Mouse (Mus musculus) heart, embryonic 13.5 days (tissue): ENCODE results near the gene 4930544D05Rik. TPM values are rescaled to one million over a fixed set of nuclear protein-coding genes. Genes with fewer than 3 reads are reported as not detected.
"Not testable (repeated sequence)": the region's sequence is repeated elsewhere in the genome, so short reads cannot be mapped to it uniquely, and the experiment has no call there.

Source experiments
- ATAC-seq: fragments of 200-750 bp; cut with Nextera tagmentation; 2 replicates; pipeline ENCODE4 v1.8.0; 2017; ENCODE audit warnings: moderate TSS enrichment; ENCODE audit not compliant: insufficient number of reproducible peaks, low FRiP score, low TSS enrichment; ENCODE audit errors: extremely low read depth
- H3K27ac ChIP-seq: fragments of 300-500 bp; sonication (generic); replicated peaks from 2 replicates; pipeline ENCODE4 v1.5.1; 2015; ENCODE audit warnings: moderate library complexity, mild to moderate bottlenecking, inconsistent platforms
- H3K27me3 ChIP-seq: fragments of 300-500 bp; sonication (generic); replicated peaks from 2 replicates; pipeline ENCODE4 v1.6.1; 2015; ENCODE audit warnings: mild to moderate bottlenecking, inconsistent platforms
- H3K36me3 ChIP-seq: fragments of 300-500 bp; sonication (generic); 2 replicates; pipeline ENCODE4 v1.6.1; 2015; ENCODE audit warnings: mild to moderate bottlenecking, inconsistent platforms
- H3K4me1 ChIP-seq: fragments of 300-500 bp; sonication (generic); 2 replicates; pipeline ENCODE4 v1.6.1; 2015; ENCODE audit warnings: inconsistent platforms
- H3K4me2 ChIP-seq: fragments of 300-500 bp; sonication (generic); 2 replicates; pipeline ENCODE4 v1.6.1; 2015; ENCODE audit warnings: inconsistent platforms, mild to moderate bottlenecking, moderate library complexity
- H3K4me3 ChIP-seq: fragments of 300-500 bp; sonication (generic); 2 replicates; pipeline ENCODE4 v1.5.1; 2015; ENCODE audit warnings: moderate library complexity, mild to moderate bottlenecking, inconsistent platforms
- H3K9ac ChIP-seq: fragments of 300-500 bp; sonication (generic); 2 replicates; pipeline ENCODE4 v1.6.1; 2015; ENCODE audit warnings: inconsistent platforms, mild to moderate bottlenecking, moderate library complexity
- H3K9me3 ChIP-seq: fragments of 300-500 bp; sonication (generic); 2 replicates; pipeline ENCODE4 v1.6.1; 2016; ENCODE audit warnings: inconsistent platforms
- WGBS: fragments of 180-500 bp; shearing (Covaris S2); methylation state at CpG from one replicate; pipeline ENCODE4 v1.1.7; 2015; ENCODE audit warnings: mixed read lengths; 5-methylcytosine and 5-hydroxymethylcytosine counted together
- polyA plus RNA-seq: library from polyadenylated mRNA; unstranded; fragments of >200 nt; fragmentation: Nextera tagmentation; extraction: Ambion mirVana; gene quantifications from 2 replicates; pipeline ENCODE4 v1.2.1, GENCODE M21; 2015

The 4930544D05Rik gene
- polyA plus RNA-seq = not detected in 2 replicates

DNA sequence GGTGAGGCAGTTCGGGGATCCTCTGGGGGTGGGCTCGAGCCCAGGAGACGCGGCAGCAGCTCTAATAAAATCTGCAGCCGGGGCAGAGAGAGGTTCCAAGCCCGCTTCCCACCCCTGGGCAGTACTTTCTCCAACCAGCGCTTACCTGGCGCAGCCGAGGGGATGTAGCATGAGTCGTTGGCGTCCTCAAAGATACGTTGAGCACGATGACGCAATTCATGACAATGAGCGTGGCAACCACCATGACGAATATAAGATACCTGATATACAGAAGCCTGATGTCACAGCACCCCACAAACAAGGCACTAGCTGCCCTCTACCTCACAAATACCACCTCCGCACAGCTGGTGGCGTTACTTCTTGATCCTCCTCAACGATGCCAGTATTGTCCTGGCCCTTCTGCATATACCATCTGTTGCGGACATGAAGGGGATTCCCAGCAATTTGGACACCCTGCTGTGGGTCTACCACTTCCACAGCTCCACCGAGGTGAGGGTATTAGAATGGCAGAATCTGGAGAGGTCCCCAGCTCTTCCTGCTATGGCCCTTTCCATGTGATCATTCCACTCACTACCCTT lies at the start of gene 4930544D05Rik:
Gene 4930544D05Rik, plus strand, starts transcription at position 333 of the 578 bp plus-strand sequence.
- Histone ChIP-seq H3K4me3 (peak within 1 kb of the TSS; percentile 55), H3K4me2 (peak within 1 kb of the TSS; percentile 95), H3K27me3 (peaks cover 19% of the 10 kb centered on the region), H3K27ac (peak within 1 kb of the TSS; percentile 58), H3K9ac (peak within 1 kb of the TSS; percentile 82), H3K9me3 (no peaks in the 10 kb centered on the region), H3K36me3 (peaks cover 32% of the 10 kb centered on the region), H3K4me1 (peaks cover 18% of the 10 kb centered on the region)
- no peak for ATAC-seq
- WGBS = 8% methylated on average over 21 of the region's 21 CpGs

DNA sequence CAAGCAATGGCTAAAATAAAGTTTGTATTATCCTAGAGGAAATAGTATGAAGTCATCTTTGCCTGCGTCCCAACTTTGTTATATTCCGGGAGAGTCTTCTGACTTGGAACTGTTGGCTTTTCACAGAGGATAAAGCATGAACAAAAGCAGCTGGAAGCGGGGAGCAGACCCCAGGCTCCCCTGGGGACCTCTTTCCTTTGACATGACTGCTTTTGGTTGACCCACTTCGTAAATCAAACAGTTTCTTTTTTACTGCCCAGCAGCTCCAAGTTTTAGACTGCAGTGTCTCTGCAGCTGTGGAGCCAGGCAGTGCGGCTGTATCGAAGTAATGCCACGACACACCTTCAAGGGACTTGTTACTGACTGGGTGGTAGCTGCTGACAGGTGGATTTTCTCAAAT lies 49.1 kb upstream of the 4930544D05Rik start:
- Histone ChIP-seq H3K9ac (peak overlapping the region; percentile 2; the same call in 1 of the 2 replicates), H3K27me3 (no peaks in the 10 kb centered on the region), H3K36me3 (peaks cover 9% of the 10 kb centered on the region; the same call in 1 of the 2 replicates), H3K9me3 (no peaks in the 10 kb centered on the region), H3K4me1 (peaks cover 52% of the 10 kb centered on the region), H3K4me2 (no peak overlapping the region), H3K27ac (no peak overlapping the region), H3K4me3 (no peak overlapping the region)
- ATAC-seq = no peak
- 70% methylated on average over 7 of the region's 7 CpGs for WGBS

DNA sequence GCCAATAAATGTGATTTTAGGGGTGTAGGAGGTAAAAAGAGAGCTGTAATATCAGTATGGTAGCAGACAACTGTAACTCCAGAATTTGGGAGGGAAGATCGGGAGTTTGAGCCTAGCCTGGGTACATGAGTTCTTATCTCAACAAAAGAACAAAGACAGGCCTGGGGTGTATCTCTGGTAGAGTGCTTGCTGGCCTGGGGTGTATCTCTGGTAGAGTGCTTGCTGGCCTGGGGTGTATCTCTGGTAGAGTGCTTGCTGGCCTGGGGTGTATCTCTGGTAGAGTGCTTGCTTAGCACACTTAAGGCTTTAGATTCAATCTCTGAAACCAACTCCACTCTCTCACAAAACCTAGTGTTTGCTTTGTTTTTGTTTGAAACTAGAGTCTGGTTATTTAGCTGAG lies 45.0 kb upstream of the 4930544D05Rik start:
- 53% methylated on average over 1 of the region's 1 CpGs for WGBS
- peaks cover 13% of the 10 kb centered on the region; the same call in 1 of the 2 replicates for H3K36me3 ChIP-seq
- H3K4me3 ChIP-seq, H3K9ac ChIP-seq, H3K27ac ChIP-seq, H3K9me3 ChIP-seq, ATAC-seq, H3K4me2 ChIP-seq, H3K27me3 ChIP-seq: not testable (repeated sequence)
- H3K4me1 ChIP-seq = peaks cover 39% of the 10 kb centered on the region

DNA sequence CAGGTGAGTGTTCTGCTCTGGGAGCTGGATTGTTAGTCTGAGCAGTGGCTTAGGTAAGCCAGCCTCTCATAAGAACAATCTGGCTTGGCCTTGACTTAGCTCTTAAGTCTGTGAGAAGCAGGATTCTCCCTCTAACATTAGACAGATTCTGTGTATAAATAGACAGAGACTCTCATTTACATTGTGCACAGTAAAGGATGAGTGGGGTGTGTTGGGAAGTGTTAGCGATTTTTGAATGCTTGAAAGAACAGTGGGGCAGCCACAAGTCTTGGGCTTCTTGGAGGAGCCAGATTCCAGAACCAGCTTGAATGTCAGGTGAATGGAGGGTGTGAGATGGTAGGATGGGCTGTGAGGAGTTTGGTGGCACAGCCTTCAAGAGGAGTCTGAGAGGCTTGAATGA lies 44.0 kb upstream of the 4930544D05Rik start:
- H3K27me3 ChIP-seq = no peaks in the 10 kb centered on the region
- H3K4me1 ChIP-seq = peaks cover 38% of the 10 kb centered on the region
- H3K4me2 ChIP-seq = no peak overlapping the region
- H3K9ac ChIP-seq = no peak overlapping the region
- H3K27ac ChIP-seq = no peak overlapping the region
- peaks cover 13% of the 10 kb centered on the region; the same call in 1 of the 2 replicates for H3K36me3 ChIP-seq
- WGBS = 81% methylated on average over 1 of the region's 1 CpGs
- no peak for ATAC-seq
- H3K4me3 ChIP-seq = no peak overlapping the region
- no peaks in the 10 kb centered on the region for H3K9me3 ChIP-seq

DNA sequence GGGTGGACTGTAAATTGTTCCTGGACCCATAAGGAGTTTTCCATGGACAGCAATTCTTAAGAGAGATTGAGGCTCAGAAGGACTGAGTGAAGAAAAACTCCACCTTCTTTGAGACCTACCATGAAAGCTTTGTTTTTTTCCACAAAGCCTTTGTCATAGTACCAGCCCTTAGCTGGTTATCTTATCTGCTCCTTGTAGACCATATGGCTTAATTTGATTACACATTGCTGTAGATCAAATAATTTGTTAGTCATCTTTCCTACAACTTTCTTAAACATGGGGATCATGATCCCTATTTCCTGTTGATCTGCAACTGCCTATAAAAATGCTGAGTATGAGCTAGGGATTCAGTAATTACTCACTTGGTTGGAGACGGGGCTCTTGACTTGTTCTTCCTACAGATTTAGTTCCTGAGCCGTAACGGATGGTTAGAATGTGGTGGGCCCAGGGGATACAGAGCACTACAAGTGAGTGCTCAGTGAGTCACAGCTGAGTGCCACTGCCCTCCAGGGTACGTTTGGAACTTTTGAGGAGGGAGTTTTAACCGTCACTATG lies 43.2 kb upstream of the 4930544D05Rik start:
- Histone ChIP-seq H3K27me3 (no peaks in the 10 kb centered on the region), H3K9ac (no peak overlapping the region), H3K36me3 (peaks cover 13% of the 10 kb centered on the region; the same call in 1 of the 2 replicates), H3K27ac (no peak overlapping the region), H3K4me3 (no peak overlapping the region), H3K4me1 (peaks cover 31% of the 10 kb centered on the region), H3K9me3 (no peaks in the 10 kb centered on the region), H3K4me2 (peak overlapping the region; percentile 9; the same call in 1 of the 2 replicates)
- WGBS = 51% methylated on average over 5 of the region's 5 CpGs
- ATAC-seq = no peak

DNA sequence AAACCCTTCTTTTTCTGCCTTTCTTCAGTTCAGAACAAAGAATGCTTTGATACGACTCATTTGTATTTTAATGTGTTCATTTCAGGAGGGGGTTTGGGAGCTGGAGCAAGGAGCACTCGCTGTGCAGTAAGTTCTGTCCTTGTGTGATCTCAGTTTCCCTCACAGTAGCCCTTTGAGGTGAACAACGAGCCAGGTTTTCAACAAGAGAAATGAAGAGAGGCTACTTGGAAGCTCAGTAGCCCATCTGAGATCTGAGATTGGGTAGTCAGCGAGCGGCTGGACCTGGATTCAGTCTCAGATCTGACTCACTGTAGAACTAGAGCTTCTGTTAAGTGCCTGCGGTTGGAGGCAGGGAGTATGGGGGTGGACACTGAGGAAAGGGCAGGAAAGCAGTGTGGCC lies 41.8 kb upstream of the 4930544D05Rik start:
- H3K4me2 ChIP-seq = no peak overlapping the region
- H3K27me3 ChIP-seq = no peaks in the 10 kb centered on the region
- no peaks in the 10 kb centered on the region for H3K9me3 ChIP-seq
- 81% methylated on average over 6 of the region's 6 CpGs for WGBS
- 0 out of 2 replicates have a peak, but pooled peaks cover 3% of the 10 kb centered on the region for H3K36me3 ChIP-seq
- no peak overlapping the region for H3K27ac ChIP-seq
- no peak overlapping the region for H3K4me3 ChIP-seq
- 0 out of 2 replicates have a peak overlapping the region, but pooled peaks have one; percentile 14 for H3K9ac ChIP-seq
- ATAC-seq = no peak
- H3K4me1 ChIP-seq = peaks cover 43% of the 10 kb centered on the region

DNA sequence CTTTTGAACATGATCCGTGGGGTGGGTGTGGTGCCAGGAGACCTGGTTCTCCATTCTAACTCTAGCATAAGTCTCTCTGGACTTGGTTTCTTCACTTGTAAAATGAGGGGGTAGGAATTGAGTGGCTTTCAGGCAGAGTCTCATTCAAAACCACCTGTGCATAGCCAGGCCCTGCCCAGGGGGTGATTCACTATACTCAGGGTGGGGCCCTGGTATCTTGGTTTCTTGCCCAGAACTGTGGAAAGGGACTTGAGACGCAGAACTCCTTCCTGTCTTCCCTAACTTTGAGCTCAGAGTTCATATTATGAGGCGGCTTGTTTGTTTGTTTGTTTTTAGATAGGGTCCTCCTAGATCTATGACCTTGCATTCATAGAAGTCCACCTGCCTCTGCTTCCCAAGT lies 38.4 kb upstream of the 4930544D05Rik start:
- WGBS = 75% methylated on average over 3 of the region's 3 CpGs
- Histone ChIP-seq H3K4me2 (no peak overlapping the region), H3K9ac (no peak overlapping the region), H3K4me3 (no peak overlapping the region), H3K36me3 (0 out of 2 replicates have a peak, but pooled peaks cover 3% of the 10 kb centered on the region), H3K4me1 (peaks cover 47% of the 10 kb centered on the region), H3K27ac (no peak overlapping the region), H3K9me3 (no peaks in the 10 kb centered on the region), H3K27me3 (no peaks in the 10 kb centered on the region)
- ATAC-seq = no peak

DNA sequence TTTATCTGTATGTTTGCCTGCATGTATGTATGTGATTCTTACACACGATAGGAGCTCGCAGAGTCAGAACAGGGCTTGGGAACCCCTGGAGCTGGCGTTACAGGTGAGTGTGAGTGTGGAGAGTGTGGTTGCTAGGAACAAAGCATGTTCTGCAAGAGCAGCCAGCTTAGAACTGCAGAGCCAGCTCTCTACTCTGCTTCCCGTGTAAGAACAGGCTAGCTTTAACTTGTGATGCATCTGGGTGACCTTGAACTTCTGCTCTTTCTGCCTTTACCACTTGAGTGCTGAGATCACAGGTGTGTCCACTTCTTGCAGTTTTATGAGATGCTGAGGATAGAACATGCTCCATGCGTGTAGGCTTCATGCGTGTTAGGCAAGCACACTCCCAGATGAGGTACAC lies 36.7 kb upstream of the 4930544D05Rik start:
- no peaks in the 10 kb centered on the region for H3K27me3 ChIP-seq

DNA sequence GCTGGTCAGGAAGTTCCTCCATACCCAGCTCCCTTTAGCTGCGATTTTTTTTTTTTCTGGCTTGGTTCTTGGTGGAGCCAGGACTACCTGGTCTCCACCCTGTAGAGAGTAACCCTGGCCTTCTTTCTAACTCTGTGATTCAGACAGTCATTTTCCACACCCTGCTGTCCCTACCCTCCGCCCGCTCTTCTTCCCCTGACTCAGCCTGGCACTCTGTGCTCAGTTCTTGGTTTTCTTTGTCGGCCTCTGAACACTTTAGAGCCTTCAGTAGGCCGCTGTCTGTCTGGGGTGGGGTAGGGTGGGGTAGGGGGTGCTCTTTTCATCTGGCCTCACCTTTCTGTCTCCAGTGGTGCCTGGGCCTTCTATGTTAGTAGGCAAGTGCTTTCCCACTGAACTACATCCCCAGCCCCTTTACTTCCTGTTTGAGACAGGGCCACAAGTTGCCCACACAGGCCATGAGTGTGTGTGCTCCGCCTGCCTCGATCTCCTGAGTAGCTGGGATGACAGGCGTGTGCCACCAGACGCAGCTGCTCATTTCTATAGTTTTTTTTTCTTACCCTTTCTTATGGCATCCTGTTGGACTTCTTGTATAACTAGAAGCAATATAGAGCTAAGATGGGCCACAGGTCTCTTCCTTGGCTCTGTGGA lies 35.8 kb upstream of the 4930544D05Rik start:
- no peak overlapping the region for H3K4me2 ChIP-seq
- no peaks in the 10 kb centered on the region for H3K27me3 ChIP-seq
- H3K4me3 ChIP-seq = no peak overlapping the region
- WGBS = 75% methylated on average over 9 of the region's 9 CpGs
- H3K9me3 ChIP-seq = no peaks in the 10 kb centered on the region
- H3K36me3 ChIP-seq = no peaks in the 10 kb centered on the region
- H3K9ac ChIP-seq = 0 out of 2 replicates have a peak overlapping the region, but pooled peaks have one; percentile 11
- ATAC-seq = no peak
- 0 out of 2 replicates have a peak overlapping the region, but pooled peaks have one; percentile 30 for H3K27ac ChIP-seq
- peaks cover 64% of the 10 kb centered on the region for H3K4me1 ChIP-seq

More for the DNA sequence above, 36.7 kb upstream of the 4930544D05Rik start:
- no peak overlapping the region for H3K27ac ChIP-seq
- no peaks in the 10 kb centered on the region for H3K9me3 ChIP-seq
- no peak overlapping the region for H3K4me2 ChIP-seq
- WGBS = 81% methylated on average over 6 of the region's 6 CpGs
- H3K36me3 ChIP-seq = 0 out of 2 replicates have a peak, but pooled peaks cover 2% of the 10 kb centered on the region
- no peak overlapping the region for H3K4me3 ChIP-seq
- no peak for ATAC-seq
- peaks cover 57% of the 10 kb centered on the region for H3K4me1 ChIP-seq
- no peak overlapping the region for H3K9ac ChIP-seq

DNA sequence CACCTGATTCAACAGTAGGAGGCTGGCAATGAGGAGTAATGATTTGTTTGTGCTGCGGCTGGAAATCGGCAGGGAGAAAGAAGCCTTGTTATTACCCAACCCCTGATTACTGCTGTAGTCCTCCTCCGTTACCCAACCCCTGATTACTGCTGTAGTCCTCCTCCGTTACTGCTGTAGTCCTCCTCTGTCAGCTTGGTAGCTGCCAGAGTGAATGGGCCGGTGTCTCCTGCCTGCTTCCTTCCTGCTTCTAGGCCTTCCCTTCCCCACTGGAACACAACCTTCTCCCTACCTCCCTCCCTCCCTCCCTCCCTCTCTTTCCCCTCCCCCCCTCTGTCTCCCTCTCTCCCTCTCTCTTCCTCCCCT lies 35.3 kb upstream of the 4930544D05Rik start:
- no peak overlapping the region for H3K4me2 ChIP-seq
- ATAC-seq = no peak
- no peak overlapping the region for H3K4me3 ChIP-seq
- no peaks in the 10 kb centered on the region for H3K36me3 ChIP-seq
- H3K27me3 ChIP-seq = no peaks in the 10 kb centered on the region
- 0 out of 2 replicates have a peak overlapping the region, but pooled peaks have one; percentile 11 for H3K9ac ChIP-seq
- WGBS = 51% methylated on average over 5 of the region's 5 CpGs
- H3K27ac ChIP-seq = 0 out of 2 replicates have a peak overlapping the region, but pooled peaks have one; percentile 30
- no peaks in the 10 kb centered on the region for H3K9me3 ChIP-seq
- peaks cover 69% of the 10 kb centered on the region for H3K4me1 ChIP-seq

DNA sequence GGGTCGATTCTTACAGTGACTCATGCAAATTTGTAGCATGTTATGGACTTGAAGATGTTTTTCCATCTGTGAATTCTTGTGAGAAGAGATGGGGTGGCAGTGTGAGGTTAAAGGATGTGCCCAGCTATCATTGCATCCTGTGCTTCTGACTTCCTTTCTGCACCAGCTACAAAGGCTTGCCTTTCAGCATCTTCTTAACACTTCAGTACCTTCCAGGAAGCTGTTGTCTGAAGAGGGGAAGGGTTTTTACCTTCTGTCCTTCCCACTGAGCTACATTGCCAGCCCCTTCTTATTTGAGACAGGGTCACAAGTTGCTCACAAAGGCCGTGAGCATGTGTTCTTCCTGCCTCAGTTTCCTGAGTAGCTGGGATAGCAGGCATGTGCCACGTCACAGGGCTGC lies 34.7 kb upstream of the 4930544D05Rik start:
- Histone ChIP-seq H3K27ac (no peak overlapping the region), H3K9me3 (no peaks in the 10 kb centered on the region), H3K4me1 (peaks cover 75% of the 10 kb centered on the region), H3K36me3 (no peaks in the 10 kb centered on the region), H3K27me3 (no peaks in the 10 kb centered on the region), H3K4me3 (no peak overlapping the region), H3K9ac (no peak overlapping the region), H3K4me2 (no peak overlapping the region)
- no peak for ATAC-seq
- 71% methylated on average over 3 of the region's 3 CpGs for WGBS
